In genomic region chr9:85835521-85836425, GRCm38 (mm10) we compare ENCODE assay signal across 22 mouse cellular contexts. TPM values are rescaled to one million over a fixed set of nuclear protein-coding genes. Genes with fewer than 3 reads are reported as not detected.
DNase-seq lines count a peak whose midpoint lies in the region; ATAC-seq and TF ChIP-seq lines count a peak whose summit lies in the region.
"Had no signal": no experiment of that assay in that cellular context is flagged by ENCODE, and none has a peak within 500 bp of the region (broad histone marks: within the 10 kb centered on the region; RNA-seq: fewer than 3 reads in every experiment).

No protein-coding gene starts in this region.

- 65% methylated on average over 17 of the region's 17 CpGs for WGBS in forebrain, embryonic 15.5 days
- WGBS in forebrain, embryonic 10.5 days = 87% methylated on average over 17 of the region's 17 CpGs
- WGBS in thymus, adult 2 months = 89% methylated on average over 17 of the region's 17 CpGs

- no peak overlapping the region for H3K4me2 ChIP-seq in forebrain, embryonic 15.5 days (replicated peaks)
- H3K4me2 ChIP-seq: heart, embryonic 12.5 days; liver, embryonic 13.5 days had no signal

- H3K9ac ChIP-seq in forebrain, embryonic 15.5 days (replicated peaks) = no peak overlapping the region
- H3K9ac ChIP-seq: heart, embryonic 12.5 days; liver, embryonic 13.5 days had no signal

- no peaks in the 10 kb centered on the region for H3K36me3 ChIP-seq in forebrain, embryonic 15.5 days
- H3K36me3 ChIP-seq in forebrain, embryonic 10.5 days (replicated peaks) = no peaks in the 10 kb centered on the region
- H3K36me3 ChIP-seq in thymus, adult 2 months (ENCODE audit: control insufficient read depth, insufficient read depth, low read length) = no peaks in the 10 kb centered on the region
- H3K36me3 ChIP-seq: heart, embryonic 12.5 days; liver, embryonic 13.5 days had no signal

- H3K4me3 ChIP-seq in forebrain, embryonic 15.5 days = no peak overlapping the region
- H3K4me3 ChIP-seq in forebrain, embryonic 10.5 days = no peak overlapping the region
- no peak overlapping the region for H3K4me3 ChIP-seq in thymus, adult 2 months (ENCODE audit: control insufficient read depth, insufficient read depth, low read length)
- H3K4me3 ChIP-seq: heart, embryonic 12.5 days; liver, embryonic 13.5 days; megakaryocyte, embryonic 14.5 days; myocyte had no signal

- no peaks in the 10 kb centered on the region for H3K9me3 ChIP-seq in forebrain, embryonic 15.5 days
- H3K9me3 ChIP-seq in forebrain, embryonic 10.5 days = no peaks in the 10 kb centered on the region
- H3K9me3 ChIP-seq: heart, embryonic 12.5 days; liver, embryonic 13.5 days; megakaryocyte, embryonic 14.5 days had no signal

- DNase-seq in forebrain, embryonic 10.5 days (ENCODE audit: extremely low spot score, low spot score) = no peak
- DNase-seq in layer of hippocampus, postnatal 10 days (ENCODE audit: low spot score in 2 of 2) = peak; percentile 29 to 47
- no peak for DNase-seq in layer of hippocampus, postnatal 25 days (ENCODE audit: extremely low spot score in 1 of 2, low spot score in 1 of 2)
- peak; percentile 75 for DNase-seq in brain, embryonic 14.5 days (ENCODE audit: low read depth)
- DNase-seq in cerebellum, postnatal 10 days = peak; percentile 92 to 93
- no peak for DNase-seq in thymus, adult 2 months
- no peak for DNase-seq in thymus, postnatal 4 days
- DNase-seq: gastrocnemius, postnatal 14 days; heart, postnatal 36 days; kidney, postnatal 14 days; layer of hippocampus, adult 9-11 months; liver, embryonic 13.5 days; spleen, adult 18-20 months; thymus, postnatal 14 days had no signal

- ATAC-seq in forebrain, embryonic 15.5 days (replicated peaks) = peak; percentile 55
- ATAC-seq: activated CD4-positive, CD25-positive, alpha-beta regulatory T cell, adult 4 months; intestine, postnatal 0 days; lung, postnatal 0 days had no signal

- H3K27ac ChIP-seq in forebrain, embryonic 15.5 days (replicated peaks) = no peak overlapping the region
- H3K27ac ChIP-seq in forebrain, embryonic 10.5 days = no peak overlapping the region
- no peak overlapping the region for H3K27ac ChIP-seq in thymus, adult 2 months (ENCODE audit: control insufficient read depth, insufficient read depth, low read length)
- H3K27ac ChIP-seq: liver, embryonic 13.5 days had no signal

- TF ChIP-seq CTCF in brain, embryonic 14.5 days (IDR thresholded peaks at IDR 0.05; ENCODE audit: borderline replicate concordance, extremely low read depth, insufficient read depth, insufficient read length) = no peak
- TF ChIP-seq CTCF in thymus, adult 2 months (IDR thresholded peaks at IDR 0.05; ENCODE audit: borderline replicate concordance, control insufficient read depth, extremely low read depth, insufficient read depth, low read length, poor library complexity) = no peak

- H3K4me1 ChIP-seq in forebrain, embryonic 15.5 days = no peaks in the 10 kb centered on the region
- H3K4me1 ChIP-seq in forebrain, embryonic 10.5 days = no peaks in the 10 kb centered on the region
- no peaks in the 10 kb centered on the region for H3K4me1 ChIP-seq in thymus, adult 2 months (replicated peaks; ENCODE audit: control insufficient read depth, insufficient read depth, low read length)
- H3K4me1 ChIP-seq: heart, embryonic 12.5 days; liver, embryonic 13.5 days; megakaryocyte, embryonic 14.5 days had no signal

- no peaks in the 10 kb centered on the region for H3K27me3 ChIP-seq in forebrain, embryonic 15.5 days
- H3K27me3 ChIP-seq in forebrain, embryonic 10.5 days (ENCODE audit: poor library complexity, severe bottlenecking) = peaks cover 19% of the 10 kb centered on the region
- no peaks in the 10 kb centered on the region for H3K27me3 ChIP-seq in thymus, adult 2 months (ENCODE audit: control insufficient read depth, insufficient read depth, low read length)

- TF ChIP-seq POLR2A in brain, embryonic 14.5 days (IDR thresholded peaks at IDR 0.05; ENCODE audit: borderline replicate concordance, extremely low read depth, insufficient read depth, insufficient read length, poor library complexity, severe bottlenecking) = no peak
- no peak for TF ChIP-seq POLR2A in thymus, adult 2 months (IDR thresholded peaks at IDR 0.05; ENCODE audit: control insufficient read depth, extremely low read depth, insufficient read depth, low read length, poor library complexity)

RNA-seq across cellular contexts. Expression of gene Tpbg, which starts 6.4 kb away (rescaled TPM):
- polyA plus RNA-seq in forebrain, embryonic 15.5 days (2015; fragmentation: Nextera tagmentation; extraction: Ambion mirVana) = 11.7 and 12.0 TPM in 2 replicates
- polyA plus RNA-seq in forebrain, embryonic 10.5 days (2016; fragmentation: Nextera tagmentation; extraction: Ambion mirVana) = 24.9 and 25.8 TPM in 2 replicates
- 10 to 100 TPM; 14.0 to 18.4 TPM for total RNA-seq in layer of hippocampus, postnatal 10 days (2021)
- total RNA-seq in layer of hippocampus, postnatal 25 days (2021) = 10 to 100 TPM in 1 of 2 experiments, 1 to 10 TPM in 1; 6.5 to 11.1 TPM
- 16.9 and 25.0 TPM in 2 replicates for polyA plus RNA-seq in brain, embryonic 14.5 days (2012; rRNA removed)
- 2.1 and 2.2 TPM in 2 replicates for polyA plus RNA-seq in thymus, adult 2 months (2012; rRNA removed)
- total RNA-seq: common myeloid progenitor, adult 5-6 weeks had no signal
- polyA plus RNA-seq: activated CD4-positive, CD25-positive, alpha-beta regulatory T cell, adult 4 months had no signal

Comparison
In these comparisons a context has a peak if more than half of its experiments do, and no peak if none do; other contexts are left out.
1. DNase-seq: peak in layer of hippocampus, postnatal 10 days (2 of 2), brain, embryonic 14.5 days (single experiment) and cerebellum, postnatal 10 days (2 of 2); none in forebrain, embryonic 10.5 days (single experiment), layer of hippocampus, postnatal 25 days (0 of 2), thymus, adult 2 months (single experiment) and thymus, postnatal 4 days (single experiment).